Mouse (Mus musculus): ENCODE data around the gene Nrn1l.

Gene Nrn1l

GRCm38 (mm10) chr8:105893339-105893738 lies at the start of gene Nrn1l:
Nrn1l (plus strand) TSS chr8:105893567.
- peak; percentile 39 for DNase-seq (ENCODE audit: low spot score)

GRCm38 (mm10) chr8:105846678-105847077 lies 46.7 kb upstream of the Nrn1l start:
- DNase-seq (ENCODE audit: low spot score): no peak

- no peak for DNase-seq (ENCODE audit: low spot score)
Measured at GRCm38 (mm10) chr8:105850014-105850413, 43.4 kb upstream of the Nrn1l start.

GRCm38 (mm10) chr8:105850611-105851010 lies 42.8 kb upstream of the Nrn1l start:
- no peak for DNase-seq (ENCODE audit: low spot score)

- DNase-seq (ENCODE audit: low spot score): peak; percentile 86
Measured at GRCm38 (mm10) chr8:105851651-105852143, 41.7 kb upstream of the Nrn1l start.

- DNase-seq (ENCODE audit: low spot score): no peak
Measured at GRCm38 (mm10) chr8:105852146-105852729, 41.1 kb upstream of the Nrn1l start.

- no peak for DNase-seq (ENCODE audit: low spot score)
Measured at GRCm38 (mm10) chr8:105853178-105853577, 40.2 kb upstream of the Nrn1l start, which contains the start of gene Cenpt. Cenpt (minus strand) TSS chr8:105853278.

- DNase-seq (ENCODE audit: low spot score): no peak
Measured at GRCm38 (mm10) chr8:105854303-105854702, 39.1 kb upstream of the Nrn1l start.

GRCm38 (mm10) chr8:105854715-105855216 lies 38.6 kb upstream of the Nrn1l start, which contains the start of gene Thap11:
Thap11 (plus strand) TSS chr8:105855132.
- peak; percentile 88 for DNase-seq (ENCODE audit: low spot score)

- DNase-seq (ENCODE audit: low spot score): no peak
Measured at GRCm38 (mm10) chr8:105855248-105856167, 37.9 kb upstream of the Nrn1l start.

- no peak for DNase-seq (ENCODE audit: low spot score)
Measured at GRCm38 (mm10) chr8:105856168-105856835, 37.1 kb upstream of the Nrn1l start.

GRCm38 (mm10) chr8:105858495-105858894 lies 34.9 kb upstream of the Nrn1l start:
- DNase-seq (ENCODE audit: low spot score): no peak

- DNase-seq (ENCODE audit: low spot score): no peak
Measured at GRCm38 (mm10) chr8:105859314-105859713, 34.1 kb upstream of the Nrn1l start.

GRCm38 (mm10) chr8:105860143-105860981 lies 33.0 kb upstream of the Nrn1l start, which contains the start of gene Nutf2:
Nutf2 (plus strand) TSS chr8:105860580.
- DNase-seq (ENCODE audit: low spot score): peak; percentile 77

- DNase-seq (ENCODE audit: low spot score): no peak
Measured at GRCm38 (mm10) chr8:105861951-105862350, 31.4 kb upstream of the Nrn1l start.

- no peak for DNase-seq (ENCODE audit: low spot score)
Measured at GRCm38 (mm10) chr8:105866364-105867029, 26.9 kb upstream of the Nrn1l start.

GRCm38 (mm10) chr8:105874301-105874700 lies 19.1 kb upstream of the Nrn1l start:
- no peak for DNase-seq (ENCODE audit: low spot score)

- peak; percentile 82 for DNase-seq (ENCODE audit: low spot score)
Measured at GRCm38 (mm10) chr8:105880754-105881520, 12.4 kb upstream of the Nrn1l start, which contains the start of gene Edc4. Edc4 (plus strand) TSS chr8:105880881.

- no peak for DNase-seq (ENCODE audit: low spot score)
Measured at GRCm38 (mm10) chr8:105889756-105890465, 3.5 kb upstream of the Nrn1l start.
